Mouse (Mus musculus) spleen, adult 2 months (tissue): ENCODE measurements around the gene Gm20388.

Source experiments
- CTCF ChIP-seq: fragments of 200-500 bp; IDR thresholded peaks from 2 replicates; pipeline ENCODE4 v1.5.1; 2011; ENCODE audit warnings: mild to moderate bottlenecking, inconsistent platforms; ENCODE audit not compliant: insufficient read depth, insufficient read length, insufficient replicate concordance; ENCODE audit errors: extremely low read depth
- POLR2A ChIP-seq: fragments of 200-500 bp; IDR thresholded peaks from 2 replicates; pipeline ENCODE4 v1.6.1; 2011; ENCODE audit warnings: low read depth, low read length, inconsistent platforms

DNA sequence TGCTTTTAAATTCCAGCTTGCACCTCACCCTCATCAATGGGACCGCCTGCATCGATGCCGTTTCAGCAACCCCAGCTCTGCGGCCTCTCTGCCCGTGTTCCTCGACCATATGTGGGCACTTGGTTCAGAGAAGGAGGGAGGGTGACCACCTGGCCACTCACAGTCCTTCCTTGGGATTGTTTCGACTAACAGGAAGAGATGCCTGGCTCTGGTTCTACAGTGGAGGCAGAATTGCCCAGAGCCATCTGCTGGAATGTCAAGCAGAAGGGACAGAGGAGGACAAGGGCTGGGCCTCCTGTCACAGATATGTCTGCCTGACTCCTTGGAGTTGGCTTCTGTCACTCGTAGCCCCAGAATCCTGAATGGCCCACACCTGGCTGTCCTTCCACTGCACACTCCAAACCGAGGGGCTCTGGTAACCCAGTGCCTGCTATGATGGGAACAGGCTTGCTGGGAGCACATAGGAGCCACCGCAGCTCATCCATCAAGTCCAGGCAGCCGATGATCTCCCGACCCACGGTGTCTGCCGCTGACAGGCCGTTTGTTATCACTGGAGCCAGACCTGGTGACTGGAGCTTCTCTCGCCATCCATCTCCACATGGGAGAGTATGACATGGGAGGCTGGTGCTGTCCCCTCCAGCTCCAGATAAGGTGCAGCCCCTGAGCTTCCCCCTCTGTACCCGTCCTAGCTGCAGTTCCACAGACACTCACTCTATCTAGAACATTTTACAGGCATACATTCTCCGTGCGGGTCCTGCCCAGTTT lies 2774.6 kb downstream of the Gm20388 start:
- TF ChIP-seq CTCF (no peak), POLR2A (no peak)
